Mouse (Mus musculus) MEL (cell line): ENCODE data around the gene Snap47. TPM values are rescaled to one million over a fixed set of nuclear protein-coding genes. Genes with fewer than 3 reads are reported as not detected.
"Not testable (repeated sequence)": the region's sequence is repeated elsewhere in the genome, so short reads cannot be mapped to it uniquely, and the experiment has no call there.

Experiments used
- DNase-seq: peaks from one replicate; pipeline ENCODE4 v3.0.0; 2011; ENCODE audit warnings: low read depth, low spot score
- H3K27ac ChIP-seq: 2 replicates; pipeline ENCODE4 v1.5.1; 2012; ENCODE audit warnings: low read depth, mild to moderate bottlenecking, control low read depth, low read length, moderate library complexity; ENCODE audit not compliant: control insufficient read depth
- H3K27me3 ChIP-seq, 2 experiments: fragments of 150-350 bp in 1 of 2; sonication (generic) in 1 of 2; 2 replicates each; pipeline ENCODE4 v1.6.1; 2012; ENCODE audit warnings: low read length in 2 of 2, mild to moderate bottlenecking in 2 of 2, improper control_type of control experiment in 1 of 2, moderate library complexity in 1 of 2; ENCODE audit not compliant: insufficient read depth in 2 of 2, control insufficient read depth in 1 of 2
- H3K36me3 ChIP-seq, 2 experiments: 2 replicates each; pipeline ENCODE4 v1.6.1; 2012 to 2014; ENCODE audit warnings: low read length in 2 of 2, improper control_type of control experiment in 1 of 2, inconsistent platforms in 1 of 2, mild to moderate bottlenecking in 1 of 2; ENCODE audit not compliant: insufficient read depth in 2 of 2, control insufficient read depth in 1 of 2
- H3K4me1 ChIP-seq, 2 experiments: fragments of 150-350 bp in 1 of 2; sonication (generic) in 1 of 2; 2 replicates each; pipeline ENCODE4 v1.6.1; 2012; ENCODE audit warnings: low read length in 2 of 2, improper control_type of control experiment in 1 of 2, mild to moderate bottlenecking in 1 of 2; ENCODE audit not compliant: insufficient read depth in 2 of 2, control insufficient read depth in 1 of 2
- H3K4me3 ChIP-seq, 2 experiments: fragments of 150-350 bp in 1 of 2; sonication (generic) in 1 of 2; 2 replicates each; pipeline ENCODE4 v1.5.1; 2012; ENCODE audit warnings: low read depth in 2 of 2, low read length in 2 of 2, mild to moderate bottlenecking in 2 of 2, moderate library complexity in 2 of 2, control low read depth in 1 of 2, improper control_type of control experiment in 1 of 2; ENCODE audit not compliant: control insufficient read depth in 1 of 2, insufficient read depth in 1 of 2
- H3K79me2 ChIP-seq: 2 replicates; pipeline ENCODE4 v1.6.1; 2012; ENCODE audit warnings: mild to moderate bottlenecking, low read length, moderate library complexity; ENCODE audit not compliant: control insufficient read depth, poor library complexity, insufficient read depth
- H3K9ac ChIP-seq: 2 replicates; pipeline ENCODE4 v1.6.1; 2012; ENCODE audit warnings: low read depth, mild to moderate bottlenecking, control low read depth, low read length, moderate library complexity; ENCODE audit not compliant: control insufficient read depth, poor library complexity, severe bottlenecking
- H3K9me3 ChIP-seq: fragments of 150-350 bp; sonication (generic); replicated peaks from 2 replicates; pipeline ENCODE4 v1.6.1; 2012; ENCODE audit warnings: mild to moderate bottlenecking, low read length, improper control_type of control experiment, moderate library complexity; ENCODE audit not compliant: insufficient read depth
- CTCF ChIP-seq, 3 experiments: IDR thresholded peaks in 2 of 3; conservative IDR thresholded peaks in 1 of 3; 2 replicates each; pipeline ENCODE4 v1.5.1; 2011 to 2012; ENCODE audit warnings: low read length in 3 of 3, low read depth in 2 of 3, mild to moderate bottlenecking in 2 of 3, improper control_type of control experiment in 1 of 3, inconsistent platforms in 1 of 3, mixed read lengths in 1 of 3, moderate library complexity in 1 of 3; ENCODE audit not compliant: control insufficient read depth in 1 of 3, insufficient read depth in 1 of 3, poor library complexity in 1 of 3, severe bottlenecking in 1 of 3
- E2F4 ChIP-seq: IDR thresholded peaks from 2 replicates; pipeline ENCODE4 v1.6.1; 2011; ENCODE audit warnings: low read depth, low read length, improper control_type of control experiment, borderline replicate concordance
- ETS1 ChIP-seq: IDR thresholded peaks from 2 replicates; pipeline ENCODE4 v1.6.1; 2012; ENCODE audit warnings: low read depth, mild to moderate bottlenecking, inconsistent platforms, low read length, improper control_type of control experiment, moderate library complexity
- GATA1 ChIP-seq: IDR thresholded peaks from 2 replicates; pipeline ENCODE4 v1.6.1; 2011; ENCODE audit warnings: low read depth, low read length, improper control_type of control experiment
- JUND ChIP-seq: IDR thresholded peaks from 2 replicates; pipeline ENCODE4 v1.6.1; 2011; ENCODE audit warnings: low read depth, mild to moderate bottlenecking, improper control_type of control experiment, low read length
- MAFK ChIP-seq: IDR thresholded peaks from 2 replicates; pipeline ENCODE4 v1.6.1; 2011; ENCODE audit warnings: low read depth, mild to moderate bottlenecking, low read length, improper control_type of control experiment, borderline replicate concordance
- MEF2A ChIP-seq: IDR thresholded peaks from 2 replicates; pipeline ENCODE4 v1.6.1; 2014; ENCODE audit warnings: low read depth, mild to moderate bottlenecking, inconsistent platforms, low read length, improper control_type of control experiment; ENCODE audit not compliant: poor library complexity, insufficient replicate concordance, severe bottlenecking; ENCODE audit errors: extremely low read depth
- MXI1 ChIP-seq: IDR thresholded peaks from 2 replicates; pipeline ENCODE4 v1.6.1; 2011; ENCODE audit warnings: mild to moderate bottlenecking, low read depth, low read length, improper control_type of control experiment
- NRF1 ChIP-seq: IDR thresholded peaks from 2 replicates; pipeline ENCODE4 v1.6.1; 2014; ENCODE audit warnings: low read depth, mild to moderate bottlenecking, inconsistent platforms, low read length, improper control_type of control experiment, moderate library complexity; ENCODE audit not compliant: poor library complexity, insufficient read depth, severe bottlenecking
- POLR2AphosphoS5 ChIP-seq: IDR thresholded peaks from 2 replicates; pipeline ENCODE4 v1.6.1; 2012; ENCODE audit warnings: low read depth, borderline replicate concordance, mild to moderate bottlenecking, inconsistent platforms, low read length, moderate library complexity, mixed read lengths
- SIN3A ChIP-seq: IDR thresholded peaks from 2 replicates; pipeline ENCODE4 v1.6.1; 2012; ENCODE audit warnings: low read length, improper control_type of control experiment, inconsistent platforms
- SMC3 ChIP-seq: IDR thresholded peaks from 2 replicates; pipeline ENCODE4 v1.6.1; 2011; ENCODE audit warnings: low read depth, low read length, improper control_type of control experiment
- TAL1 ChIP-seq: IDR thresholded peaks from 2 replicates; pipeline ENCODE4 v1.6.1; 2012; ENCODE audit warnings: mild to moderate bottlenecking, inconsistent platforms, low read length, moderate library complexity, mixed read lengths
- TBP ChIP-seq: IDR thresholded peaks from 2 replicates; pipeline ENCODE4 v1.8.0; 2011; ENCODE audit warnings: low read depth, low read length, improper control_type of control experiment
- UBTF ChIP-seq: IDR thresholded peaks from 2 replicates; pipeline ENCODE4 v1.6.1; 2012; ENCODE audit warnings: low read depth, mild to moderate bottlenecking, inconsistent platforms, low read length, improper control_type of control experiment, moderate library complexity, borderline replicate concordance; ENCODE audit not compliant: insufficient read depth
- USF1 ChIP-seq: IDR thresholded peaks from 2 replicates; pipeline ENCODE4 v1.6.1; 2014; ENCODE audit warnings: low read depth, mild to moderate bottlenecking, inconsistent platforms, low read length, improper control_type of control experiment, moderate library complexity
- ZKSCAN1 ChIP-seq: IDR thresholded peaks from 2 replicates; pipeline ENCODE4 v1.6.1; 2012; ENCODE audit warnings: low read depth, mild to moderate bottlenecking, inconsistent platforms, low read length, improper control_type of control experiment, moderate library complexity
- polyA plus RNA-seq, 2 experiments: library from polyadenylated mRNA; stranded (reverse) in 1 of 2; unstranded in 1 of 2; fragments of >175 nt in 1 of 2; fragments of >200 nt in 1 of 2; gene quantifications; 2 replicates each; pipeline versions ENCODE4 v1.2.1 to v1.2.4; 2012; ENCODE audit warnings: low replicate concordance in 2 of 2, low read depth in 1 of 2; ENCODE audit not compliant: insufficient read length in 2 of 2, insufficient read depth in 1 of 2, missing spikeins in 1 of 2
- total RNA-seq: library from RNA; depleted of rRNA; stranded (reverse); fragments of 300-350 nt; gene quantifications from 2 replicates; pipeline ENCODE4 v1.2.3, GENCODE M21; 2012

Gene Snap47
- total and polyA plus RNA-seq, 3 experiments, result 51.0 to 57.9 TPM; not detected in 1

- not testable (repeated sequence) for H3K9me3 ChIP-seq, H3K4me3 ChIP-seq, H3K9ac ChIP-seq, H3K27me3 ChIP-seq, H3K4me1 ChIP-seq, H3K36me3 ChIP-seq, H3K27ac ChIP-seq, H3K79me2 ChIP-seq
- TF ChIP-seq TBP, result peak; percentile 92
- peak; percentile 13 for DNase-seq
Measured at GRCm38 (mm10) chr11:59367955-59368354, 83.0 kb downstream of the Snap47 start.

- no peaks in the 10 kb centered on the region for H3K79me2 ChIP-seq
- no peaks in the 10 kb centered on the region for H3K9me3 ChIP-seq
- no peak overlapping the region for H3K27ac ChIP-seq
- DNase-seq, result peak; percentile 29
- H3K27me3 ChIP-seq, result peaks cover 0 to 6% of the 10 kb centered on the region in 2 experiments; a peak in 2 of 4 replicates
- H3K4me1 ChIP-seq, result peaks cover 0 to 15% of the 10 kb centered on the region in 2 experiments; a peak in 3 of 4 replicates
- H3K36me3 ChIP-seq, result peaks cover 0 to 3% of the 10 kb centered on the region in 2 experiments; a peak in 2 of 4 replicates
- no peak overlapping the region for H3K4me3 ChIP-seq
- TF ChIP-seq ETS1 (no peak), SIN3A (no peak), JUND (no peak), MAFK (no peak), SMC3 (peak; percentile 43), USF1 (no peak), ZKSCAN1 (no peak), POLR2AphosphoS5 (no peak), GATA1 (no peak), CTCF (IDR thresholded peaks at IDR 0.05 in 2 of 3, conservative IDR thresholded peaks at IDR 0.05 in 1 of 3; ENCODE audit: control insufficient read depth in 1 of 3, insufficient read depth in 1 of 3, low read depth in 2 of 3, low read length in 3 of 3, poor library complexity in 1 of 3, severe bottlenecking in 1 of 3) (peak; percentile 35 to 66 (median 47); a peak in 5 of 6 replicates)
- no peak overlapping the region for H3K9ac ChIP-seq
Measured at GRCm38 (mm10) chr11:59366633-59367032, 84.4 kb downstream of the Snap47 start.

GRCm38 (mm10) chr11:59366031-59366430 is 85.0 kb downstream of the Snap47 start:
- H3K9me3 ChIP-seq, result no peaks in the 10 kb centered on the region
- TF ChIP-seq TAL1 (no peak), NRF1 (no peak), SMC3 (no peak), UBTF (no peak), MEF2A (no peak), E2F4 (no peak), MXI1 (no peak)
- peaks cover 0 to 6% of the 10 kb centered on the region in 2 experiments; a peak in 2 of 4 replicates for H3K27me3 ChIP-seq
- H3K79me2 ChIP-seq, result no peaks in the 10 kb centered on the region
- peaks cover 0 to 7% of the 10 kb centered on the region in 2 experiments; a peak in 2 of 4 replicates for H3K36me3 ChIP-seq
- no peak overlapping the region for H3K4me3 ChIP-seq
- H3K27ac ChIP-seq, result no peak overlapping the region
- no peak overlapping the region for H3K9ac ChIP-seq
- H3K4me1 ChIP-seq, result peaks cover under 1 to 21% of the 10 kb centered on the region in 2 experiments; a peak in 3 of 4 replicates
- DNase-seq, result no peak
